Mouse (Mus musculus) liver, embryonic 16.5 days (tissue): ENCODE measurements around the gene Os9. TPM values are rescaled to one million over a fixed set of nuclear protein-coding genes. Genes with fewer than 3 reads are reported as not detected.
"Not testable (repeated sequence)": the region's sequence is repeated elsewhere in the genome, so short reads cannot be mapped to it uniquely, and the experiment has no call there.

Source experiments
- ATAC-seq: fragments of 200-750 bp; cut with Nextera tagmentation; 2 replicates; pipeline ENCODE4 v1.8.0; 2017; ENCODE audit warnings: low read depth, mild to moderate bottlenecking, moderate number of reproducible peaks, moderate library complexity
- H3K27ac ChIP-seq: fragments of 300-500 bp; sonication (generic); 2 replicates; pipeline ENCODE4 v1.5.1; 2014; ENCODE audit warnings: mild to moderate bottlenecking, low read length
- H3K27me3 ChIP-seq: fragments of 300-500 bp; sonication (generic); 2 replicates; pipeline ENCODE4 v1.6.1; 2014; ENCODE audit warnings: low read depth, low read length, mixed read lengths; ENCODE audit not compliant: control insufficient read depth, insufficient read depth
- H3K36me3 ChIP-seq: fragments of 300-500 bp; sonication (generic); 2 replicates; pipeline ENCODE4 v1.6.1; 2014; ENCODE audit warnings: mild to moderate bottlenecking; ENCODE audit not compliant: control insufficient read depth, insufficient read depth
- H3K4me1 ChIP-seq: fragments of 300-500 bp; sonication (generic); 2 replicates; pipeline ENCODE4 v1.6.1; 2014; ENCODE audit warnings: low read depth, low read length, mixed read lengths; ENCODE audit not compliant: control insufficient read depth
- H3K4me2 ChIP-seq: fragments of 300-500 bp; sonication (generic); 2 replicates; pipeline ENCODE4 v1.6.1; 2014; ENCODE audit warnings: low read depth, low read length, mixed read lengths
- H3K4me3 ChIP-seq: fragments of 300-500 bp; sonication (generic); 2 replicates; pipeline ENCODE4 v1.5.1; 2014; ENCODE audit warnings: low read depth, mild to moderate bottlenecking, low read length
- H3K9ac ChIP-seq: fragments of 300-500 bp; sonication (generic); 2 replicates; pipeline ENCODE4 v1.6.1; 2014; ENCODE audit warnings: low read depth, low read length
- H3K9me3 ChIP-seq: fragments of 300-500 bp; sonication (generic); replicated peaks from 2 replicates; pipeline ENCODE4 v1.6.1; 2016; ENCODE audit warnings: low read length; ENCODE audit not compliant: control insufficient read depth
- WGBS: fragments of 180-500 bp; shearing (Covaris S2); extraction: QIAGEN DNeasy Blood & Tissue Kit; methylation state at CpG from one replicate; pipeline ENCODE4 v1.1.7; 2014; ENCODE audit not compliant: insufficient replicate concordance; 5-methylcytosine and 5-hydroxymethylcytosine counted together
- polyA plus RNA-seq: library from polyadenylated mRNA; unstranded; fragments of >200 nt; fragmentation: Nextera tagmentation; extraction: Ambion mirVana; gene quantifications from 2 replicates; pipeline ENCODE4 v1.2.1, GENCODE M21; 2015

Gene Os9
- polyA plus RNA-seq, 1 experiment from 2014 or later, result 65.6 TPM

DNA sequence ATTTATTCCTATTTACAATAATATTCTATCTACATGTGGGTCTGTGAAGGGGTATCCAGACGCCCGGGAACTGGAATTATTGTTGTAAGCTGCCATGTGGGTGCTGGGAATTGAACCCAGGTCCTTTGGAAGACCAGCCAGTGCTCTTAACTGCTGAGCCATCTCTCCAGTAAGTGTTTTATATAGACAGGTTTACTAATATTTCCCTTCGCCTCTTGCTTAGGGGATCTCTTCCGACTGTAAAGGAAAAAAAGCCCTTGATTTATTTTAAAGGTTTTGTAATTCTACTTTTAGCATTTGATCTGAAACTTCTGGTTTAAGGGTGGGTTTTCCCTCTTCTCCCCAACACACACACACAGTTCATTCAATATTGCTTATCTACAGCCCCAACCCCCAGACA lies 43.3 kb upstream of the Os9 start:
- ATAC-seq, result no peak
- H3K27ac ChIP-seq, result peak overlapping the region; percentile 87; the same call in 1 of the 2 replicates
- peak overlapping the region; percentile 69; the same call in 1 of the 2 replicates for H3K4me3 ChIP-seq
- H3K9me3 ChIP-seq, result no peaks in the 10 kb centered on the region
- WGBS, result 78% methylated on average over 4 of the region's 4 CpGs
- peaks cover 23% of the 10 kb centered on the region for H3K27me3 ChIP-seq
- peaks cover 27% of the 10 kb centered on the region for H3K4me1 ChIP-seq
- no peaks in the 10 kb centered on the region for H3K36me3 ChIP-seq
- H3K9ac ChIP-seq, result no peak overlapping the region; the same call in 1 of the 2 replicates
- H3K4me2 ChIP-seq, result peak overlapping the region; percentile 98

DNA sequence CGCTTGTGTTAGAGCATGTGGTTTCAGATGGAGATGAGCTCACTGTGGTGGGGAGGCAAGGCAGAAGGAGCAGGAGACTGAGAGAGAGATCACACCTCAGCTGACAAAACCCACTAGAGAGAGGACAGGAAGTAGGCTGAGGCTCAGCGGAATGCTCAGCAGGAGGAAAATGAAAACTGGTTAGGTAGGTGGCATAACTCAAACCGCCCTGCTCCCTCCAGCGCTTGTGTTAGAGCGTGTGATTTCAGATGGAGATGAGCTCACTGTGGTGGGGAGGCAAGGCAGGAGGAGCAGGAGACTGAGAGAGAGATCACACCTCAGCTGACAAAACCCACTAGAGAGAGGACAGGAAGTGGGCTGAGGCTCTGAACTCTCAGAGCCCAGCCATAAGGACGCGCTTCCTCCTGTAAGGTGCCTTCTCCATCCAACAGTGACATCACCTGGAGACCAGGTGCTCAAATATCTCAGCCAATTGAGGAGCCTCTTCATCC lies 41.9 kb upstream of the Os9 start:
- H3K27ac ChIP-seq, H3K36me3 ChIP-seq, H3K4me2 ChIP-seq, H3K9me3 ChIP-seq, H3K4me3 ChIP-seq, H3K9ac ChIP-seq, ATAC-seq: not testable (repeated sequence)
- Histone ChIP-seq H3K4me1 (peaks cover 27% of the 10 kb centered on the region), H3K27me3 (peaks cover 23% of the 10 kb centered on the region)
- 35% methylated on average over 7 of the region's 7 CpGs for WGBS

DNA sequence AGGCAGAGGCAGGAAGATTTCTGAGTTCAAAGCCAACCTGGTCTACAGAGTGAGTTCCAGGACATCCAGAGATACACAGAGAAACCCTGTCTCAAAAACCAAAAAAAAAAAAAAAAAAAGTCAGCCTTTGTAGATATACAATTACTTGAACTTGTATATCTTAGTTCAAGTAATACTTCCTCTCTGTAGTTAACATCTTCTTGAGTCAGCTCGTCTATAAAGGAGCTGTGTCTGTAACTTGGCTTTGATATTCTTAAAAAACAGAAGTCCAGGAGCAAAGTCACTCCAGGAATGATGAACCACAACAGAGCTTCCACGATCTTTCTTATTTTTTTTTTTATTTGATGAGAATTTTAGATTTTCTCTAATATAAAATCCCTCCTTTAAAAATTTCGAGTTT lies 39.8 kb upstream of the Os9 start:
- no peak overlapping the region for H3K9ac ChIP-seq
- H3K27ac ChIP-seq, result no peak overlapping the region
- H3K4me3 ChIP-seq, result no peak overlapping the region
- H3K4me2 ChIP-seq, result no peak overlapping the region
- peaks cover 10% of the 10 kb centered on the region for H3K27me3 ChIP-seq
- ATAC-seq, result no peak
- no peaks in the 10 kb centered on the region for H3K9me3 ChIP-seq
- H3K4me1 ChIP-seq, result peaks cover 11% of the 10 kb centered on the region
- H3K36me3 ChIP-seq, result no peaks in the 10 kb centered on the region
- 45% methylated on average over 3 of the region's 3 CpGs for WGBS

- Histone ChIP-seq H3K36me3 (no peaks in the 10 kb centered on the region), H3K27ac (no peak overlapping the region), H3K9me3 (no peaks in the 10 kb centered on the region), H3K9ac (no peak overlapping the region), H3K4me1 (peaks cover 5% of the 10 kb centered on the region), H3K4me3 (no peak overlapping the region), H3K27me3 (peaks cover 3% of the 10 kb centered on the region), H3K4me2 (no peak overlapping the region)
- ATAC-seq, result 0 out of 2 replicates have a peak, but pooled peaks have one; percentile 6
- 64% methylated on average over 9 of the region's 9 CpGs for WGBS
Measured at GRCm38 (mm10) chr10:127160081-127160480, 39.1 kb upstream of the Os9 start.

GRCm38 (mm10) chr10:127158471-127158870 lies 37.5 kb upstream of the Os9 start:
- Histone ChIP-seq H3K9ac (no peak overlapping the region), H3K4me1 (no peaks in the 10 kb centered on the region; the same call in 1 of the 2 replicates), H3K36me3 (no peaks in the 10 kb centered on the region), H3K4me2 (no peak overlapping the region), H3K27ac (no peak overlapping the region), H3K27me3 (no peaks in the 10 kb centered on the region), H3K9me3 (no peaks in the 10 kb centered on the region), H3K4me3 (no peak overlapping the region)
- 39% methylated on average over 3 of the region's 3 CpGs for WGBS
- no peak for ATAC-seq

DNA sequence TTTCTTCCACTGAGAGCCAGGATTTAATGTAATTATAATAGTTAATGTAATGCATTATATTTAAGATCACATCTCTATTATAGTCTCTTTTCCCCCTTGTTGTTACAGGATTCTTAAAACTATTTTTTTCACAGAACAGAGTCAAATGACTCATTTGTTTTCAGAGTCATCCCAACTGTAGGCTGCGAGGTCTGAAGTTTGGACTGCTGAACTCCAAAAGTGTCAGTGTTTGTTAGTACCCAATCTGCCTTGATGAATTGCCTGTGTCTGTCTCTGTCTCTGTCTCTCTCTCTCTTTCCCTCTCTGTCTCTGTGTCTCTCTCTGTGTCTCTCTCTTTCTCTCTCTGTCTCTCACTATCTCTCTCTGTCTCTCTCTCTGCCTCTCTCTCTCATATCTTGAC lies 35.6 kb upstream of the Os9 start:
- Histone ChIP-seq H3K36me3 (no peaks in the 10 kb centered on the region), H3K27me3 (no peaks in the 10 kb centered on the region), H3K9me3 (no peaks in the 10 kb centered on the region), H3K4me1 (peaks cover under 1% of the 10 kb centered on the region; the same call in 1 of the 2 replicates), H3K9ac (no peak overlapping the region), H3K4me3 (no peak overlapping the region), H3K27ac (peak overlapping the region; percentile 51), H3K4me2 (no peak overlapping the region)
- WGBS, result 50% methylated on average over 1 of the region's 1 CpGs
- ATAC-seq, result peak; percentile 35; the same call in 1 of the 2 replicates

DNA sequence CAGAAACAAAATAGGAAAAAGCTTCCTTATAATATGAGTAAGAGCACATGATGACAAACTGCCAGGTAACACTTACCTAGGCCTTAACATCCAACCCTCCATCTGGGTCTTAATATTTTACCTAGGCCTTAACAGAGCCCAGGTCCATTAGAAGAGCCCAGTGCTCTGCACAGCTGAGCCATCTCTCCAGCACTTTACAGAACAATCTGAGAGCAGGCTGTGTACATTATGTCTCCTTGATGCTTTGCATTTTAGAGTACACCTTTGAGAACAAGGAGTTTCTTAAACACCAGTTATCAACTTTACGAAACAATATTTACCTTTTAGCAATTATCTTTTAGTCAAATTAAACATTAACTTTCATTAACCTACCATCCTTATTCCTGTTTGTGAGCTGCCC lies 35.2 kb upstream of the Os9 start:
- Histone ChIP-seq H3K9me3 (no peaks in the 10 kb centered on the region), H3K9ac (no peak overlapping the region), H3K4me2 (no peak overlapping the region), H3K4me3 (no peak overlapping the region), H3K27me3 (no peaks in the 10 kb centered on the region), H3K27ac (peak overlapping the region; percentile 49), H3K4me1 (peaks cover 4% of the 10 kb centered on the region; the same call in 1 of the 2 replicates), H3K36me3 (no peaks in the 10 kb centered on the region)
- WGBS, result 72% methylated on average over 1 of the region's 1 CpGs
- peak; percentile 36; the same call in 1 of the 2 replicates for ATAC-seq

DNA sequence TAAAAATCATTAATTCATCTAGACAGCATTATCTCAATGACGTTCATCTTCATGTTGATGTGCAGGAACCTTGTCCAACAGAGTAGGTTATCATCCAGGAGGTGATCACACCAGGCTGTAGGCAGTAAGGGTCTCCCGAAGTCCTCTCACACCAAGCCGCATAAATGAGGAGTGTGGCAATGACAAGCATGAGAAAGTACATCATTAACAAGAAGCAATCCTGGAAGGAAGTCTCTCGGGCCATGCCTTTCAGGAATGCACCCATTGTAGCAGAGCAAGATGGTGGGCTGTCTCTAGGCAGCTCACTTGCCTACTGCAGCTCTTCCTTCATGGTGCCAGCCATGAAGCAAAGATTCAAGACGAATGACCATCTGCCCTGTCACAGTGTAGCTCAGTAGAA lies 33.7 kb upstream of the Os9 start:
- no peak for ATAC-seq
- no peaks in the 10 kb centered on the region for H3K27me3 ChIP-seq
- H3K27ac ChIP-seq, result no peak overlapping the region
- H3K4me3 ChIP-seq, result no peak overlapping the region
- H3K9me3 ChIP-seq, result no peaks in the 10 kb centered on the region
- WGBS, result 69% methylated on average over 5 of the region's 5 CpGs
- H3K9ac ChIP-seq, result no peak overlapping the region
- H3K4me2 ChIP-seq, result no peak overlapping the region
- H3K36me3 ChIP-seq, result no peaks in the 10 kb centered on the region
- peaks cover 7% of the 10 kb centered on the region; the same call in 1 of the 2 replicates for H3K4me1 ChIP-seq

DNA sequence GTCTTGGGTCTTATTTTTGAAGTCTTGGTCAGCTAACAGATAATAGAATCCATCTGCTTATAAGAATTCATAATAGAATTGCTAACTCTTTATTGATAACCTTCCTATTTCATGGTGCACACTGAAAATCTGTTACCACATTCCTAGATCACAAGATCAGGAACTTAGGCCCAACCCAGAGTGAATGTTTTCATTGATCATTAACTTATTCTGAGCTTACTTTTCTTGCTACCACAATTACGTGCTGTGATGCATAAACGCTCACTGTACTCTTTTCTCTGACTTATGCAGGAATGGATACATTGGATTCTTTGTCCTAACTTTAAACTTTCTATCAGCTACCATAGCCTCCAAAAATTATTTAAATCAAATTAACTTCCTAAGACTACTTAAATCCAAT lies 33.3 kb upstream of the Os9 start:
- Histone ChIP-seq H3K4me3 (no peak overlapping the region), H3K9ac (no peak overlapping the region), H3K4me1 (peaks cover 7% of the 10 kb centered on the region; the same call in 1 of the 2 replicates), H3K27ac (no peak overlapping the region), H3K9me3 (no peaks in the 10 kb centered on the region), H3K36me3 (no peaks in the 10 kb centered on the region), H3K27me3 (no peaks in the 10 kb centered on the region), H3K4me2 (no peak overlapping the region)
- WGBS, result 77% methylated on average over 2 of the region's 2 CpGs
- ATAC-seq, result 0 out of 2 replicates have a peak, but pooled peaks have one; percentile 25
